Mouse (Mus musculus): ENCODE results near the gene Tpm1. TPM values are rescaled to one million over a fixed set of nuclear protein-coding genes. Genes with fewer than 3 reads are reported as not detected.

Tpm1 gene
- polyA plus RNA-seq, 1 experiment from 2014 or later: 369 TPM

DNA sequence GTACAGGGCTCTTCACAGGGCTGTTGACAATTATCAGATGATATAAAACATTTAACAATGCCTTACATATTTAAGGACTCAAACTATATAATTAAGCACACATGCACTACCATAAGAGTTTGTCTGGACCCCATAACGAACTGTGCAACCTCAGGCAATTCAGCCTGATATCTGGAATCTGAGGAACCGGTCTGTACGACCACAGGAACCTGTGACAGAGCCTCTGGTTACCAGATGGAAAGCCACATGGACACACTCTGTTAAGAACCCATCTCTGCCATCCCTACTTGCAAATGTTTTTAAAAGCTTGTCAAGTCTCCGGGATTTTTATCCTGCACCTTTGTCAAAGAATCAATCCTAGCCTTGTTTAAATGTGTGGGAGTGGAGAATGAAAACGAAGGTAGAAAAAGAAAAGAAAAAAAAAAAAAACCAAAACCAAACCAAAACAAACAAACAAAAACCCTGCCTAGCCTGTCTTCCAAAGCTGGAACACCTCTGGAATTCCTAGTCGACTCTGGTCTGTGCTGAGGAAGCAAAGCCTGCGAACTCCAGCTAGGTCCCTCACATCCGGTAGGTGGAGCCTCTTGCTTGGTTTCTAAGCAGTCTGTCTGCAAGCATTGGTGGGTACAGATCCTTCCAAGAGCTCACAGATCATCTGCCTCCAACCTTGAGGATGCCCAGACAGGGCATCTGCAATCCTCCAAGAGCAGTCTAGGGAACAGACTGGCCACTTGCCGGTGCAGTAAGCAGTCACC lies 4.5 kb downstream of the Tpm1 start:
- Histone ChIP-seq H3K36me3 (replicated peaks) (peaks cover 5% of the 10 kb centered on the region; the same call in 1 of the 2 replicates), H3K4me1 (peaks cover 96% of the 10 kb centered on the region), H3K4me3 (peak overlapping the region; percentile 89; the same call in 1 of the 2 replicates), H3K9me3 (no peaks in the 10 kb centered on the region), H3K27me3 (replicated peaks; ENCODE audit: low read depth, poor library complexity, severe bottlenecking) (peaks cover 31% of the 10 kb centered on the region), H3K27ac (replicated peaks) (peak overlapping the region; percentile 61)
- 27% methylated on average over 9 of the region's 9 CpGs for WGBS
- DNase-seq (ENCODE audit: low spot score): peak; percentile 74

DNA sequence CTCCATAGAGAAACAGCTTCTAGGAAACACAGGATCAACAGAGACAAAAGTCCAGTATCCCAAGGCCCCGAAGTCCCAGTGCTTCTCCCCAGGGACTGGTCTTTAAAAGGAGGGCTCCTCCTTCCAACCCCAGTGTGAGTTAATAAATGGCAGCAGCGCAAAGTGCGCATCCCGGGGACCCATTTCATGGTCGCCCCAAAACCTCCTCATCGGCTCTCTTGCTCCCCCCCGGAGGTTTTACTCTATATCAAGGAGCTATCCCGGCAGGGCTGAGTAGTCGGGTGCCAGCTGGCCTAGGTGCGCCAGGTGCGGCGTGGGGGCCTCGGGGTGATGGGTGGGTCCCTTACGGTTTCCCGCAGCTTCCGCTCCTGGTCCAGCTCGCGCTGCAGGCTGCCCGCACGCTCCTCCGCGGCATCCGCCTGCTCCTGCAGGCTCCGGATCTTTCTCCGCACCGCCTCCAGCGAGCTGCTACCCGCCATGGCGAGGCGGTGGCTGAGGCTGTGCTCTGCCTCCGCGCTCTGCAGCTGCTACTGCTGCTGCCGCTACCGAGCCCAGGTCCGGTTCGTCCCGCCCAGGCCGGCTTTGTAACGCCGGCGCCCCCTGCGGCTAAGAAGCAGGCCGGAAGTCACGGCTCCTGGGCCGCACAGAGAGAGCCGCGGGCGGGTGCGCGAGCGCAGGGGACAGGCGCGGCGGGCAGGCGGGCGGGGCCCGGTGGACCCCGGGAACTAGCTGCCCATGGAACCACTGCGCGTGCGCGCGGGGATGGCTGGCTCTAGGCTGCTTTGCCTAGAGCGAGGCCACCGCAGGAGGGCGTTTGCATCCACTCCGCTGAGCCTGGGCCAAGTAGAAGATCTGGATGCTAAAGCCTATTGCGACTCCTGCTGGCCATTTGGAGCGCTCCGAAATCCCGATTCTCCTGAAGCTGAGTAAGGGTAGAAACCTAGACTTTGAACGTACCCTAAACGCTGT lies 5.7 kb downstream of the Tpm1 start:
- Histone ChIP-seq H3K27me3 (replicated peaks; ENCODE audit: low read depth, poor library complexity, severe bottlenecking) (peaks cover 19% of the 10 kb centered on the region), H3K4me1 (peaks cover 95% of the 10 kb centered on the region), H3K4me3 (peak overlapping the region; percentile 89), H3K27ac (replicated peaks) (peak overlapping the region; percentile 97), H3K9me3 (no peaks in the 10 kb centered on the region), H3K36me3 (replicated peaks) (peaks cover 17% of the 10 kb centered on the region)
- DNase-seq (ENCODE audit: low spot score): peak; percentile 100
- under 1% methylated on average over 73 of the region's 73 CpGs for WGBS

DNA sequence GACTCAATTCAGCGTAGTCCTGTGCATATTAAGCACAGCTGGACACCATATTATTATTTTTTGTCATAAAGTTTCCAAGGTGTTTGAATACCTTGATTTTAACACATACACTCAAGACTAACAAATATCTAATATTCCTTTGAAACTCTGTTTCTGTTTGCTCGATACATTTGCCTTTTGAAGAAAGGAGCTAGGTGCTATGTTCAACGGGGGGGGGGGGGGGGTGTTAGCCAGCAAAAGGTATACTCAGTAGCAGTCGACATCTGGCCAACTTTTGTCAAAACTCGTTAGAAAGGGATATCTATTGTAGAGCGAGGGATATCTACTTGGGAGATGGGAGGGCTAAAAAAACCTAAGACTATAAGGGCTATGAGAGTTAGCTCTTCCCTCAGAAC lies 6.4 kb downstream of the Tpm1 start:
- Histone ChIP-seq H3K27ac (replicated peaks) (peak overlapping the region; percentile 97), H3K4me3 (peak overlapping the region; percentile 89), H3K27me3 (replicated peaks; ENCODE audit: low read depth, poor library complexity, severe bottlenecking) (peaks cover 12% of the 10 kb centered on the region), H3K4me1 (peaks cover 88% of the 10 kb centered on the region), H3K9me3 (no peaks in the 10 kb centered on the region), H3K36me3 (replicated peaks) (peaks cover 24% of the 10 kb centered on the region)
- DNase-seq (ENCODE audit: low spot score): no peak
- WGBS: 28% methylated on average over 6 of the region's 6 CpGs

DNA sequence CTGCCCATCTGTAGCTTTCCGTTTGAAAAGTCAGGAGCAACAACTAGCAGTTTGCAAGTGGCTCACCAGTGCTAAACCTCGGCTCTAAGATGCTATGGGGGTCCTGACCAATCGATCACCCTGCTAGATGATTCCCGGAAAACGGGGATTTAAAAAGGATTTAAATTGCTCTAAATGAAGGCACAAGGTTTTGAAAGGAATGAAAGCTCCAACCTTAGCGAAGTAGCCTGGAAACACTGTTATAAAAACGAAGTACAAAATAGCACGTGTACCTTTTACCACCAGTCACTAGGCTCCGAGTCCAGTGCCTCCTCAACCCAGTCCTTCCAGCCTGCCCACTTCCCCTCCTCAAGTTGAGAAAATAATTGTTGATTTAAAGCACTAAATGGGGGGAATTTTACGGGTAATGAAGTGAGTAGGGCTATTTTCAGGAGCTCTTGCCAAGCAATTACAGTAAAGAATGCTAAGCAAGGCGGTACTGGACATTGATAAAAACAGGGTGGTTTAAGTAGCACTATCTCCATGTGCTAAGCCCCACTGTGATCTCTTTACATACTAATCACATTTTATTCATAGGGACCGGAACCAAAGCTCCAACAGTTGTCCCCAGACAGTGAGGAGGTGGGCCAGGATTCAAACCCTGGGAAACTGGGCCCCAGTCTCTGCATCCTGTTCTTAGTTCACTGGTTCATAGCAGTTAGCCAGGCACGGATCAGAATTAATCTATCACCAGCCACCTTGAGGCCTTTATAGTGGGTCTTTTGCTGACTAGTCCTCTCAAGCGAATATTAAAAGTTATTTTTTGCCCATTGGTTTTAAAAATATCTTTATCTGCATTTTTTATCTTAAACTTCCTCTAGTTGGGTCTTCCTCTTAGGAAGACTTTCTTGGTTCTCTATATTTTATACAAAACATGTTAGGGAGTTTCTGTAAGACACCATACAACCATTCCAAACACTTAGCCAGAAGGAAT lies 7.1 kb downstream of the Tpm1 start:
- no peak for DNase-seq (ENCODE audit: low spot score)
- Histone ChIP-seq H3K4me3 (peak overlapping the region; percentile 89), H3K36me3 (replicated peaks) (peaks cover 31% of the 10 kb centered on the region), H3K4me1 (peaks cover 84% of the 10 kb centered on the region), H3K27ac (replicated peaks) (peak overlapping the region; percentile 63; the same call in 1 of the 2 replicates), H3K27me3 (replicated peaks; ENCODE audit: low read depth, poor library complexity, severe bottlenecking) (peaks cover 5% of the 10 kb centered on the region), H3K9me3 (no peaks in the 10 kb centered on the region)
- WGBS: 57% methylated on average over 14 of the region's 14 CpGs

DNA sequence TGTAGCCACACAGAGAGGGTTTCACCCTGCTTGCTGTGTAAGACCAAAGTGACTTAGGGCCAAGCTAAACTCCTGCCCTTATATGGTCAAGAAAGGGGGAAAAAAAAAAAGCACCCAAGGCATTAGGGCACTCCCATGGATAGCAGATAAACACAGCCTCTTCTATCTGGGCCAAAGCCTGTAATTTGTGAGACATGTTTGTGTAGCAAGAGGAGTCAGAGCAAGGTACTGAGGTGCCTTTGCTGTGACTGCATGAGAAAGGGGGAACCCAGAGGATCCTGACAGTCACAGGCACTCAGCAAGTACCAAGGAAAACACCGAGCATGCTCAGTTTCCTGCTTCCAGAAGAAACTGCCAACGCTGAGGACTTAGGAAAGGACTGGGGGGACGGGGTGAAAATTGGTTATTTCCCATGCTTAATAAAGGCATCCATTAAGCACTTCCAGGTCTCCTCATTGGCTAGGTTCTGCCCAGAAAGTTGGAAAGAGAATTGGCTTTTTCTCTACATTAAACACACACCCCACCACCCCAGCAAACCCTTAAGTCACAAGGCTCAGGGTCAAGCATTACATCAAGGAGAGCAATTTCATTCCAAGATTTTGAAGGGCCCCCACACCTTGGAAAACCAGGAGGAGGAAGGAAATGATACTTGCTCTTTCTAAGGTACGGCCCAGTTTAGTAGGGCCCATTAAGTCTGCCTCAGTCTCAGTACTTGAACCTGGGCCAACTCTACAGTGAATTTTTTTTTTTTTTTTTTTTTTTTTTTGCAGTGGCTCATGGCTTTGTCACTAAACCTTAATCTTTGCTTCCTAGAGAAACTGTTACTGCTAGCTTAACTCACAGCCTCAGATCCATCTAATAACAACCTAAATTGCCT lies 8.0 kb downstream of the Tpm1 start:
- H3K9me3 ChIP-seq: no peaks in the 10 kb centered on the region
- H3K27me3 ChIP-seq (replicated peaks; ENCODE audit: low read depth, poor library complexity, severe bottlenecking): no peaks in the 10 kb centered on the region
- DNase-seq (ENCODE audit: low spot score): no peak
- WGBS: 44% methylated on average over 4 of the region's 4 CpGs
- peak overlapping the region; percentile 49 for H3K27ac ChIP-seq (replicated peaks)
- H3K4me3 ChIP-seq: peak overlapping the region; percentile 89; the same call in 1 of the 2 replicates
- H3K4me1 ChIP-seq: peaks cover 81% of the 10 kb centered on the region
- H3K36me3 ChIP-seq (replicated peaks): peaks cover 37% of the 10 kb centered on the region

DNA sequence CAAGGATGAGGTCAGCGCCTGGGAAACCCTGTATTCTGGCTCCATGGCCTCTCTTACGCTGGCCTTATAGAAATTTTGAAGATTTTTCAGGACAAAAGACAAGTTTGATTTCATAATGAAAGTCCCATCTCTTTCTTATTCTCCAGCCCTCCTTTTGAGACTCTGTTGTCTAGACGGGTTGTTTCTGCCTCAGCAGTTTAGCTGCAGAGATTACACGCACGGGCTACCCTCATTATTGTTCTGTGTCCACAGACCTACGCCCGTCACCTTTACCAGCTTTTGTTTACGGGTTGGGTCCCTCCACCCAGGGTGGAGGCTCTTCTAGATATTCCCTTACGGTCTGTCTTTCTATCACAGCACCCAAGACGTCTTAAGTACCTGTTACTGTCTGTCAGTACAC lies 9.3 kb downstream of the Tpm1 start:
- H3K4me1 ChIP-seq: peaks cover 72% of the 10 kb centered on the region
- WGBS: 73% methylated on average over 10 of the region's 10 CpGs
- no peak for DNase-seq (ENCODE audit: low spot score)
- H3K9me3 ChIP-seq: peaks cover 6% of the 10 kb centered on the region
- peaks cover 51% of the 10 kb centered on the region for H3K36me3 ChIP-seq (replicated peaks)
- peak overlapping the region; percentile 25 for H3K27ac ChIP-seq (replicated peaks)
- H3K27me3 ChIP-seq (replicated peaks; ENCODE audit: low read depth, poor library complexity, severe bottlenecking): no peaks in the 10 kb centered on the region
- H3K4me3 ChIP-seq: no peak overlapping the region; the same call in 1 of the 2 replicates

DNA sequence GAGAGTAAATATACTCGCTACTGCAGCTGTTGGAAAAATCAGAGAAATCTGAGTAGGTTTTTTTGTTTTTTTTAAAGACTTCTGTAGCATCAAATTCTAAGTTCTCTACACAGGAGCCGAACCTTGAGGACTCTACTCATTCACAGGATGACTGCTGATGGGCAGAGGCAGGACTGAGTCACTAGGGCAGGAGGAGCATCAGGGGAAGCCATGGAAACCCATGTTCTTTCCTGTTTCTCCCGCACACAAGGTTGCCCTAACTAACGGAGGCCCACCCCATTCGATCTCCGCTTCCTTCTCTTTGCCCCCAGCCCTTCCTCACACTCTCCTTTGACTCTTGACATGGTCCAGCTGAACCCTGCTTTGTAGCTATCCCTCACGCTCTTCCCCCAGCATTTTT lies 10.5 kb downstream of the Tpm1 start:
- peaks cover 9% of the 10 kb centered on the region for H3K9me3 ChIP-seq
- H3K27me3 ChIP-seq (replicated peaks; ENCODE audit: low read depth, poor library complexity, severe bottlenecking): no peaks in the 10 kb centered on the region
- peaks cover 64% of the 10 kb centered on the region for H3K4me1 ChIP-seq
- H3K36me3 ChIP-seq (replicated peaks): peaks cover 63% of the 10 kb centered on the region
- WGBS: 91% methylated on average over 7 of the region's 7 CpGs
- H3K4me3 ChIP-seq: no peak overlapping the region
- DNase-seq (ENCODE audit: low spot score): no peak
- no peak overlapping the region for H3K27ac ChIP-seq (replicated peaks)

DNA sequence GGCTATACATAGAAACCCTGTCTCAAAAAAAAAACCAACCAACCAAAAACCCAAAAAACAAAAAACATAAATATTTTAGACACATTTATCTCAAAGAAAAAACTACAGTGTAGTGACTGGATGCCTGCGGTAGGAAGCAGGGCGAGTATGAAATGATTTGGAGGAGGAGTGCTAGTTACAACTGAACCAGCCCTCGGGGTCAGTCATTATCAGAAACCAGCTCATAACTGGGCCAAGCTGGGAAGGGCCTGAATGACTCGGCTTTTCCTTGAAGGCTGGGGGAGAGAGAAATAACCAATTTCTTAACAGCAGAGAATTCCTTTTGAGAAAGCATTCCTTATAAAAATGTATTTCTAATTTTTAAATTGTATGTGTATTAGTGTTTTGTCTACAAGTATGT lies 11.5 kb downstream of the Tpm1 start:
- Histone ChIP-seq H3K27me3 (replicated peaks; ENCODE audit: low read depth, poor library complexity, severe bottlenecking) (no peaks in the 10 kb centered on the region), H3K4me1 (peaks cover 54% of the 10 kb centered on the region), H3K27ac (replicated peaks) (no peak overlapping the region), H3K9me3 (peaks cover 9% of the 10 kb centered on the region), H3K4me3 (no peak overlapping the region), H3K36me3 (replicated peaks) (peaks cover 73% of the 10 kb centered on the region)
- 94% methylated on average over 4 of the region's 4 CpGs for WGBS
- DNase-seq (ENCODE audit: low spot score): no peak

DNA sequence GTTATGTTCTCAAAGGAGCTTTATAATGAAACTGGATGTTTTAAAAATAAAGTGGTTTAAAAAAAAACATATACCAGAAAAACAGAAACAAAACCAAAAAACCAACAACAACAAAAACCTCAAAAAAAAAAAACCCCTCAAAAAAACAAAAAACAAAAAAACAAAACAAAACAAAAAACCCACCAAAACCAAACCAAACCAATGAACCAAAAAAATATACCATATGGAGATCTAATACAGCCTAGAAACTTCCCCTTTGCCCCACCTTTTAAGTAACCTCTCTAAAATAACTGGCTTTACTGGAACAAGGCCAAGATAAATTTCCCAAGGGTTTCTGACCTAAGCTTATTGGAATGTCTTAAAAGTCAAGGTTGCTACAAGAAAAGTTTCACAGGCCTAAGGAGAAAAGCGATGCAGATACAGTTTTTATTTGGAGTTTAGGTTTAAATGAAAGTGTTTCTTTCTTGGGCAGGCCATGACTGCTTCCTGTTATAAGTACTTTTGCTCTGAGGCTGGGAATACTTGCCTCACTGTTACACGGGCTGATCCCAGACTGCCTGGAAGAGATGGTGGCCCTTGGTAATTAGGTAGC lies 12.6 kb downstream of the Tpm1 start:
- 73% methylated on average over 2 of the region's 2 CpGs for WGBS
- Histone ChIP-seq H3K27ac (replicated peaks) (no peak overlapping the region), H3K4me3 (no peak overlapping the region)

DNA sequence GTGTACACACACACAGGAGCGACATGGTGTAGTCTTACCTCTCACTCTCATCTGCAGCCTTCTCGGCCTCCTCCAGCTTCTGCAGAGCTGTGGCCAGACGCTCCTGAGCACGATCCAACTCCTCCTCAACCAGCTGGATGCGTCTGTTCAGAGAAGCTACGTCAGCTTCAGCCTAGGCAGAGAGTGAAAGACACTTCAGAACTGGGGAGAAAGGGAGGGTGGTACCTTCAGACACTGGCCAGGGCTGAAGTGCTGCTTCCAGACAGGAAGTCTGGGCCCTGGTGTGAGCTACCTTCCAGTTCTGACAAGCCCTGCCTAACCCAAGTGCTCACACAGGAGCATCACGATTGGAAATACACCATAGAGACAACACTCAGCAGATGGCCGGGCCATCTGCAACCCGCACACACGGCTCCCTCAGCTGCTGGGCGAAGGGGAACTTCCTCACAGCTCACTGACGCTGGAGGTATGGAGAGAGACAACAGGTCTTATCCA lies 13.2 kb downstream of the Tpm1 start:
- Histone ChIP-seq H3K4me3 (no peak overlapping the region), H3K27ac (replicated peaks) (no peak overlapping the region), H3K27me3 (replicated peaks; ENCODE audit: low read depth, poor library complexity, severe bottlenecking) (no peaks in the 10 kb centered on the region), H3K36me3 (replicated peaks) (peaks cover 89% of the 10 kb centered on the region), H3K9me3 (peaks cover 9% of the 10 kb centered on the region), H3K4me1 (peaks cover 38% of the 10 kb centered on the region)
- WGBS: 95% methylated on average over 12 of the region's 12 CpGs
- DNase-seq (ENCODE audit: low spot score): no peak

More for the DNA sequence above, 12.6 kb downstream of the Tpm1 start:
- no peaks in the 10 kb centered on the region for H3K27me3 ChIP-seq (replicated peaks; ENCODE audit: low read depth, poor library complexity, severe bottlenecking)
- H3K36me3 ChIP-seq (replicated peaks): peaks cover 83% of the 10 kb centered on the region
- no peak for DNase-seq (ENCODE audit: low spot score)
- peaks cover 9% of the 10 kb centered on the region for H3K9me3 ChIP-seq
- H3K4me1 ChIP-seq: peaks cover 44% of the 10 kb centered on the region

DNA sequence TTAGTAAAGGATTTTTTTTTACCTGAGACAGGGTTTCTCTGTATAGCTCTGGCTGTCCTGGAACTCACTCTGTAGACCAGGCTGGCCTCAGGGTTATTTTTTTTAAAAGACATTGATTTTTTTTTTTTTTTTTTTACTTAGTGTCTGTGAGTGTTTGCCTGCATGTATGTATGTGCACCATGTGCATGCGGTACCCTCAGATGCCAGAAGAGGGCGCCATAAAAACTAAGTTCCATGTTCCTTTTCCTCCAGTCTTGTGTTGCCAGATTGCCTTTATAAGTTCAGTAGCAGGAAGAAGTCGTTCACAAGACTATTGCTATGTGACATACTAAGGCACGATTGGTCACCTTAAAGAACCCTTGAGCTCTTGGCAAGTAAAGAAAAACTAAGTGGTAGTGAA lies 14.5 kb downstream of the Tpm1 start:
- H3K4me3 ChIP-seq: no peak overlapping the region
- no peaks in the 10 kb centered on the region for H3K27me3 ChIP-seq (replicated peaks; ENCODE audit: low read depth, poor library complexity, severe bottlenecking)
- H3K27ac ChIP-seq (replicated peaks): no peak overlapping the region
- DNase-seq (ENCODE audit: low spot score): no peak
- H3K4me1 ChIP-seq: peaks cover 24% of the 10 kb centered on the region
- WGBS: 90% methylated on average over 4 of the region's 4 CpGs
- peaks cover 9% of the 10 kb centered on the region for H3K9me3 ChIP-seq
- H3K36me3 ChIP-seq (replicated peaks): peaks cover 98% of the 10 kb centered on the region
